Mouse (Mus musculus) ES-E14 (cell line): ENCODE measurements around the gene Med23.

Experiments
- CHD2 ChIP-seq: IDR thresholded peaks from 2 replicates; pipeline ENCODE4 v1.6.1; 2014; ENCODE audit warnings: mild to moderate bottlenecking, low read depth, low read length, inconsistent platforms
- HCFC1 ChIP-seq: IDR thresholded peaks from 2 replicates; pipeline ENCODE4 v1.6.1; 2012; ENCODE audit warnings: low read length, inconsistent platforms, borderline replicate concordance; ENCODE audit not compliant: insufficient read depth
- MAFK ChIP-seq: IDR thresholded peaks from 2 replicates; pipeline ENCODE4 v1.6.1; 2014; ENCODE audit warnings: mild to moderate bottlenecking, low read depth, low read length, inconsistent platforms; ENCODE audit not compliant: insufficient read depth
- ZC3H11A ChIP-seq: IDR thresholded peaks from 2 replicates; pipeline ENCODE4 v1.6.1; 2012; ENCODE audit warnings: low read depth, mild to moderate bottlenecking, inconsistent platforms, low read length, borderline replicate concordance
- ZNF384 ChIP-seq: IDR thresholded peaks from 2 replicates; pipeline ENCODE4 v1.6.1; 2012; ENCODE audit warnings: low read depth, low read length, inconsistent platforms

- TF ChIP-seq CHD2: no peak
- no peak for TF ChIP-seq ZNF384
- no peak for TF ChIP-seq ZC3H11A
- TF ChIP-seq HCFC1: no peak
- no peak for TF ChIP-seq MAFK
These were observed 18.6 kb downstream of the Med23 start for GRCm38 (mm10) chr10:24888343-24888742.
